Mouse (Mus musculus) Muller cell, postnatal 12 days (primary cell): ENCODE results near the gene Psenen.

ENCODE experiments used
- DNase-seq: peaks from one replicate; pipeline ENCODE4 v3.0.0-alpha.2; 2015; ENCODE audit errors: inconsistent ontology term

Gene Psenen

DNA sequence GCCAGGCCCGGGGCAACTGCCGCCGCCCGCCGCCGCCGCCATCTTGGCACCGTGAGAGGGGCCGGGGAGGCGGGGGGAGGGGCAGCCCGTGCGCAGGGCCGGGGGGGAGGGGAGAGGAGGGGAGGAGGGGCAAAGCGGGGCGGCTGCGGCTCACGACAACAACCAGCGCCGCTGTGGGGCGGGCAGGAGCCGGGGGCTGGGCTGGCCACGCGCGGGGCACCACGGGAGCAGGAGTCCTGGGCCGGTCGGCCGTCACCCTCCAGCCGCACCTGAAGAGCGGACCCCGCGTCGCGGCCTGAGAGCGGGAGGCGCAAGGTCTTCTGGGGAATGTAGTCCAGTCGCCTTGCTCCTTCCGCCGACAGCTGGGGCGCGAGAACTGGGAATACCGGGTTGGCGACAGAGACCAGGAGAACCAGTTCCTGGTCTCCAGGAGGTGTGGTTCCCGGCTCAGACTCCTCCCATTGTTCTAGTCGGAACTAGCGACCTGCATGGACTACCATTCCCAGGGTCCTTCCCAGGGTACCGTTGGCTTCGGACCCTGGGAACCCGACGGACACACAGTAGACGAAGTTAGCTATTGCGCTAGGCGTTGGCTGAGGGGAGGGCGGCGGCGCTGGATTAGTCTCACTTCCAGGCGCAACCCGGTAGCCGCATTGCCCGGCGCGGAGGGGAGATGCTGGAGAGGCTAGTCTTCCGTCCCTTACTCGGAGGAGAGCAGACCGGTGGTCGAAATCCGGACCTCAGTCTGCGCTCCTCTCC, 25.4 kb upstream of the Psenen start, which contains the start of gene Kmt2b:
TSS of gene Kmt2b (minus strand) at position 51 of the 759 bp plus-strand sequence.
- peak; percentile 99 for DNase-seq

DNA sequence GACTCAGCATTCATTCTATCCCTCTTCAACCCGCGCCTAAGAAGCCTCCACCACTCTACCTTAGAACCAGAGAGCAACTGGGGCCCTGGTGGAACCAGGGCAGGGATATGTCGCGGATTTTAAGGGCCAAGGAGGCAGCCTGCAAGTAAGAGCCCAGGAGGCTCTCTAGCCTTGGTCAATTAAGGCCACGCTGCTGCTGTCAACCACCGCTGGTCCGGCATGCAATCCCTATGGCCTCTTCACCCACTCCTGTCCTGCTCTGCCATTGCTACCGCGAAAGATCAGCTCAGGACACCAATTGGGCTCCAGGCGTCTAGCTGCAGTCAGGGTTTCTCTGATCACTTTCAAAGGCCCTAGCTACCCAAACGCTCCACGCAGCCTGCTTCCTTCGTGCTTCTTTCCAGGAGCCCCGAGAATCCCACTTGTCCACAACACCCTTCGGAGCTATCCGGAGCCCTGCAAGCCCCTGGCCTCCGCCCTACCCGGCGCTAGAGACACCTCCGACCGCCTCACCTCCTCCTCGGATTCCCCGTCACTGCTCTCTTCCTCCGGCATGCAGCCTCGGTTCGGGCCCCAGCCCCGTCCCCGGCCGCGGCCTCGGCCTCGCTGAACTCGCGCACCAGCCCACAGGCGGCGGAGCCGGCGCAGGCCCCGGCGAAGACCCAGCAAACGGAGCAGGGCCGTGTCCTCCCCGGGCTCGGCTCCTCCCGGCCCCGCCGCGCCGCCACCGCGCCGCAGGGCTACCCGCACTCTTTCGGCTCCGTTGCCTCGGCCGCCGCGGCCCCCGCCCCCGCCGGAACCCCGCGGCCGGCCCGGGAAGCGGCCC, 24.6 kb upstream of the Psenen start:
- peak; percentile 61 for DNase-seq

DNA sequence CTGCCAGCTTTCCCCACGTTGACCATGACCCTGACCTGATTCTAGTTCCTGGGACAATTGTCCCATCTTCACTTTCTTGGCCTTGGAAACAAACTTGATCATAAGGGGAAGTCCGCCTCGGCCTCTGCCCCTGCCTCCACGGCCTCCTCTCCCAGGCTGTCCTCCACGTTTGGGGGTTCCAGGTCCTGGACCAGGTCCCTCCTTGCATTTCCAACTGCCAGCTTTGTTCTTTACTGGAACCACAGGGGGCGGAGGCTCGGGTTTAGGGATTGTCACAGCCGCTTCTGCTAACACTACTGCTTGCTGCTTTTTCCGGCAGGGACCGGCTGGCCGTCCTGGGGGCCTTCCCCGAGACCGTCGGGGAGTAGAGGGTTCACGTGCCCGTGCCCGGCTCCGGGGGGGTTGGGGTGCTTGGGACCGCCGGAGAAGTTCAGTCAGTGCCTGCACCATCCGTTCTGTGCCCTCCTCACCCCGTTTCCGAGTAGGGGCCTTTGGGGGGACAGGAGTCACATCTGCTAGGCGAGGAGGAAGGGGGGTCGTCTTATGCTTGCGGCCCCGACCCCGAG, 23.1 kb upstream of the Psenen start:
- DNase-seq: no peak

DNA sequence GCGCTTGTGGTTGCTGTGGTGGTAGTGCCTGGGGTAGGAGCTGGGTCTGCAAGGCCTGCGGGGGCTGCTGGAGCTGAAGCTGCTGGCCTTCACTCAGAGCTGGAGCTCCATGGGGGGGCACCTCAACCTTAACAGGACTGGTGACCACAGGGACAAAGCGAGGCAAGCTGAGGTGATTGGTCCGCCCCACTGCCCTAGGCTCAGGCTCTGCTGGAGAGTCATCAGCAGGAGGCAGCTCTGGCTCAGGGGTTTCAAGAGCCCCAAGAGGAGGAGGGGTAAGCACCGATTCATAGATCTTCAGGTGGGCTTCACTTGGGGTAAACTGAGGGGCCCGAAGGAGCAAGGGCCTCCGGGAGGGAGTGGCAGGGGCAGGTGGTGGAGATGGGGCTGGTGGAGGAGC, 21.7 kb upstream of the Psenen start:
- DNase-seq: no peak

DNA sequence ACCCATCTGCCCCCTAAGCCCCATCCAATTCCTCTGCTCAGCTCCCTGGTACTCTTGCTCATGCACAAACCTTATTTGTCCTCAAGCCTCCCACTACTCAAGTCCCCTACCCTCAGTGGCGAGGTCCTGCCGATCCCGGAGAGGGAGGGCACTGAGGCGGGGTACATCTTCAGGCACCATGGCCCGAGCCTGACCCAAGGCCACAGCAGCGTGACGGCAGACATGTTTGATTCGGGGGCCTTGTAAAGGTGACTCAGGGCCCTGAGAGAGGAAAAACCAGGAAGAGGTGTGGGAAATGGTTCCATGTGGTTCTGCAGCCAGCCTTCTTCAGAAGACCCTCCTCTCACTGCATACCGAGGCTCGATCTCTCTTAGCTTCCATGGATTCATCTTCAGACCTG, 20.9 kb upstream of the Psenen start:
- no peak for DNase-seq

DNA sequence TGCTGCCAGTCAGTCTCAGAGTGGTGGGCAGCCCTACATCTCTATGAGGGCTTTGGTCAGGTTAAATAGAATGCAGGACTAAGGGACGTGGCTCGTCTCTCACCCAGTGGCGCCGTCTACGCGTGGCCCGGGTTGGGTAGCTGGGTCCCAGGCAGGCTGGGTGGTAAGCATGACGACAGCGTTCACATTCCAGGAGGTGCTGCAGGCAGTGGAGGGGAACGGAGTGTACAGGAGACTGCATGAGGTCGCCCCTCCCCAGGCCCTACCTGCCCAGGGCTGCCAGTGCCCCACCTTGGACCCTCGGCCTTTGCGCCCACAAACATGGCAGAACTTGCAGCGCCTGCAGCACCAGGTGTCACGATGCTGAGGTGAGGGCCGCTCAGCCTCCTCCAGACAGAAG, 18.1 kb upstream of the Psenen start:
- DNase-seq: no peak

DNA sequence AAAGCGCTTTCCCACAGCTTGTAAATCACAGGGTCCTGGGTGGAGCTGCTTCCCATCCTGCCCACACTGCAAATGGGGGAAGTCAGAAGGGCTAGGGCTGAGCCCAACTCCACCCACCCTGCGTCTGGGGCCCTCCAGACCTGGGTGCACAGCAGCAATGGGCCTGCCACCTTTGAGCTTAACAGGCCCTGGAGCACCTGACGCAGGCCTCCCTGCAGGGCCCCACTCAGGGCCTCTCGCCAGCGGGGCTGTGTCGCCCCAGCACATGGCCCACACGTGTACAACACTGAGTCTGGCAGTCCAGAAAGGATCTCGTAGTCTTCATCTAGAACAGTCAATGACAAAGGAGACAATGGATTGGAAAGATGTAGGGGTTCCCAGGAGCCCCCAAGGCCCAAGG, 16.5 kb upstream of the Psenen start:
- DNase-seq: no peak

DNA sequence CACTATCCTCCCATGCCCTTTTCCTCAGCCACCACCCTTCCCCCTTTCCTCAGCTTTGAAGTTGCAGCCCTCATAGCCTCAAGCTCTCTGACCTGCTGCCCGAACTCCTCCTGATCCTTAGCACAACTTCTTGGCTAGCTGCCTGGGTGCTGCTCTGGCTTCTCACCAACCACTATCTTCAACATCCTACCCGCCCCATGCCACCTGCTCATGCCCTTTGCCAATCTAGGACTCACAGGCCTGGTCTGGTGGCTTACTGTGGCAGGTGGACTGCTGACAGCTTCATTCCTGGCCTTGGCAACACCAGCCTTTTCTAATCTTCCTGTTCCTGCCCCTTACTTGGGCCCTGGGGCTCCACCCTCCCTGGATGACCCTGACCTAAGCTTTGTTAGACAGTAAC, 9.5 kb upstream of the Psenen start:
- DNase-seq: no peak

DNA sequence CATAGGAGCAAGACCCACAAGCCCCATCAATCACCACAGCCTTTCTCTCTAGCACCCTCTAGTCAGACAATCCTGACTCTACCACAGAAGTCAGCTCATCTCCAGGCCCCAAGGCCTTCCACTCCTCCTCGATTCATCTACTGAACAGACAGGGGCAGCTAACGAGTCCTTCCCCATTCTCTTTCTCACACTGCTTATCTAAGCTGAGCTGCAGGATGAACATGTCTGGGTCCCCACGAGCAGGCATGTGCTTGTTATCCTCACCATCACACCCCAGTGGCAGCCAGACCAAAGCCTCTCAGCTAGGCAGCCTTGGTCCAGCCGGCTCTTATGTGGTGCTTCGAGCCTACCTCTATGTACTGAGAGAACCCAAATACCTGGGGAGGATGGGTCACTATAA, 9.0 kb upstream of the Psenen start:
- no peak for DNase-seq

DNA sequence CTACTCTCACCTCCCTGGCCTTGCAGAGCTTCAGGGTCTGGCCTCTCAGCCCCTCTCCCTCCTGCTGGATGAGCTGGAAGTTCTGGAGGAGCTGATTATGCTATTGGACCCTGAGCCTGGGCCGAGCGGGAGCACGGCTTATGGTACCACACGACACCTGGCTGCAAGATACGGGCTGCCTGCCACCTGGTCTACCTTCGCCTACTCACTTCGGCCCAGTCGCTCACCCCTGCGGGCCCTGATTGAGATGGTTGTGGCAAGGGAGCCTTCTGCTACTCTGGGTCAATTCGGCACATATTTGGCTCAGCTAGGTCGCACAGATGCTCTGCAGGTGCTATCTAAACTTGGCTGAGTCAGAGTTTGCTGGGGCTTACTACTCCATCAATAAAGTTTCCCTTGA, 4.1 kb upstream of the Psenen start:
- no peak for DNase-seq

DNA sequence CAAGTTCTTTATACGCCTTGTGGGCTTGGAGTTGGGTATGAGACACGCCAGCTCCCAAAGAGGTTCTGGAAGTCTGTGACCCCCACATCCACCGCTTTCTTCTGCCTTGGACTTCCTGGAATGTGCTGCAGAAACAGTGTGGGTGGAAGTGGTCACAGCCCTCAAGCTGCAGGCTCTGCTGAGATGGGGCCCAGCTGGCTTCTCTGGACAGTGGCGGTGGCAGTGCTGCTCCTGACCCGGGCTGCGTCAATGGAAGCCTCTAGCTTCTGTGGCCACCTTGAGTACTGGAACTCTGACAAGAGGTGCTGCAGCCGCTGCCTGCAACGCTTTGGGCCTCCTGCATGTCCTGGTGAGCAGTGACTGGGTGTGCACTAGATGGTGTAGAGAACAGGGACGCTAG, 2.6 kb upstream of the Psenen start:
- DNase-seq: no peak

DNA sequence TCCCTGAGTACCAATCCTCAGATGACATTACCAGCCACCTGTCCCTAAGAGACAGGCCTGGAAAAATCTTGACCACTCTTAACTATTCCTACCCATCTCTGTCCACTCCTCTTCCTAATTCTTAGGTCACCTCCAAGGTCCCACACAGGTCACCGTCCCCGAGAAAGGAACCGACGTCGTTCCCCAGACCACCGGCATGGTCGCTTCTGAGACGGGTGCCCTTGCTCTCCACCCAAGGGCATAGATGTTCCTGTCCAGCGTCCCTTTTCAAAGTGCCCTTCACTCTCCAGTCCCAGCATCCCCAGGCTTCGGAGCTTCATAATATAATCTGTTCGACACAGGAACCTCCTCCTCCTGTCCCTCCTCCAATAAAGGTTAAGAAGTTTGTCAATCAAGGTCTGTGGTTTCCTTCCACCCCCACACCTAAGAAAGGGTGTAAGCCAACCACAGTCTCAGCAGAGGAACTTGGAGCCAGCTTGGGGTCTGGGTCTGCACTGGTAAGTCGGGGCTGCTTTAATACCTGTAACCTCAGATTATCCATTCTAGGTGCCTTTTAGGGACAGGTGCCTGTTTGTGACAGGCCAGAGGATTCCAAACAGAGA, 1.6 kb upstream of the Psenen start, which contains the start of gene Igflr1:
TSS of gene Igflr1 (plus strand) at position 458 of the 602 bp plus-strand sequence.
- DNase-seq: no peak

DNA sequence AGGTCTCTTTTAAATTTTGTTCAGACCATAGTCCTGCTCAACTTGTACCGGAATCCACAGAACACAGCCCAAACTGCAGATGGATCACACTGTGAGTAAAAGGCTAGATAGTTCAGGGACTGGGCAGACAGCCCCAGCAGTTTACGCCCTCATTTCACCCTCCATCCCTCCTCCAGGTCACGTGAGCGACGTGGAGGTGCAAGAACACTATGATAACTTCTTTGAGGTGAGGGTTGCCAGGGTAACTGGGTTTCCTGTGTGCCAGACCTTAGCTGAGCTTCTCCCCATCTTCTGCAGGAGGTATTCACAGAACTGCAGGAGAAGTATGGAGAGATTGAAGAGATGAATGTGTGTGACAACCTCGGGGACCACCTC, 466 bp upstream of the Psenen start:
- DNase-seq: no peak

DNA sequence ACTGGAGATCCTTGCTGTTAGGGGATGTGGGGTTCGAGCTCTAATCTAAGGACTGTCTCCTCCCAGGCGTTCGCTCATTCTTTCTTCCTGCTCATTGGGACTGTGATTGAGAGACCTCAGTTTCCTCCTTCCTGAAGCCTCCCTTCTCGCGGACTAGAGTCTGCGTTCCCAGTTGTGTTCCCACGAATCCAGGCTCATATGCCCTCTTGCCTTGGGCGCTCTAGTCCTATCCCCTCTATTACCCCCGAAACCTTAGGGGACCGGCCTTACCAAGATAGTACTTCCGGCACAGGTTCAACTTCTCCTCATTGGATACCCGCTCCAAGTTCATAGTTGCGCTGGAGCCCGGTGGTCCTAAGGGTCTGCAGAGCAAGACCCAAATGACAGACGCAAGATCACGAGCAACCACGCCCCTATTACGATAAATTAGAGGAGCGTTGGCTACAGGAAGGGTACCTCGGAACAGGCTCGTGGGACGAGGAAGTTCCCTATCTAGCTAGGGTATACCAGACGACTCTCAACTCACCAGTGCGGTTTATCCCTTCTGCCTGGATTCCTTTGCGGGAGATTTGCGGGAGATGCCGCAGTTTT, 806 bp downstream of the Psenen start:
- no peak for DNase-seq

DNA sequence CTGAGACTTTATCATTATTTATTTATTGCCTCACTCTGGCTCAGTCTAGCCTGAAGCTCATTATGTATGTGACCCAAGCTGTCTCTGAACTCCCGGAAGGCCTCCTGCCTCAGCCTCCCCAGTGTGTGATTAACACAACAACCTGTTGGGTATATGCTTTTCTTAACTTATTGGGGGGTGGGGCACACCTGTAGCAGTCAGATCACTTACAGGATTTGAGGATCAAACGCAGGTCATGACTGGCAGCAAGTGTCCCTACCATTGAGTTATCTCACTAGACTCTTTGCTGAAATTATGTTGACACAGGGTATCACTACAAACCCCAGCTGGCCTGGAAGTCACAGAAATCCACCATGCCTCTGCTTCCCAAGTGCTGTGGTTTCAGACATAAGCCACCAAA, 3.1 kb downstream of the Psenen start:
- DNase-seq: no peak

DNA sequence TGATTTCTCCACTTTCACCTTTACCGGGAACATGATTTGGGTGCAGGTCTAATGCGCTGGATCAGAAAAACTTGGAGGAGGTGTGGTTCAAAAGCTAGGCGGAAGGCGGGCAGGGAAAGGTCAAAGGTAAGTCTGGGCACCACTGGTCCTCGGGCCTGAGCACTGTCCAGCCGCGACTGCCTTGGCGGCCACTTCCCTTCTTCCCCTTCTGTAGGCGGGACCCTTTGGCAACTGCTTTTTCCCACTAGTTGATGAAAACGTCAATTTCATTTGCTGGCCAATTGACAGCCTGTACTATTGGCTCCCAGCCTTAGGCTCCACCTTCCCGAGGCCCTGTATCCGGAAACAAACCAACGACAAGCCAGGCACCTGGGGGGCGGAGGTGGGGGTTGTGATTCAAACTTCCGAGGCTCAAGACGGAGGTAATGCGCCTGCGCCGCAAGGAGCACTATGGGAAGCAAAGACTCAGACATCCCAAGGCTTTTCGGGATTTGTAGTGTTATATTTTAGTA, 3.9 kb downstream of the Psenen start, which contains the start of gene Lin37:
TSS of gene Lin37 (minus strand) at position 396 of the 512 bp plus-strand sequence.
- peak; percentile 99 for DNase-seq

DNA sequence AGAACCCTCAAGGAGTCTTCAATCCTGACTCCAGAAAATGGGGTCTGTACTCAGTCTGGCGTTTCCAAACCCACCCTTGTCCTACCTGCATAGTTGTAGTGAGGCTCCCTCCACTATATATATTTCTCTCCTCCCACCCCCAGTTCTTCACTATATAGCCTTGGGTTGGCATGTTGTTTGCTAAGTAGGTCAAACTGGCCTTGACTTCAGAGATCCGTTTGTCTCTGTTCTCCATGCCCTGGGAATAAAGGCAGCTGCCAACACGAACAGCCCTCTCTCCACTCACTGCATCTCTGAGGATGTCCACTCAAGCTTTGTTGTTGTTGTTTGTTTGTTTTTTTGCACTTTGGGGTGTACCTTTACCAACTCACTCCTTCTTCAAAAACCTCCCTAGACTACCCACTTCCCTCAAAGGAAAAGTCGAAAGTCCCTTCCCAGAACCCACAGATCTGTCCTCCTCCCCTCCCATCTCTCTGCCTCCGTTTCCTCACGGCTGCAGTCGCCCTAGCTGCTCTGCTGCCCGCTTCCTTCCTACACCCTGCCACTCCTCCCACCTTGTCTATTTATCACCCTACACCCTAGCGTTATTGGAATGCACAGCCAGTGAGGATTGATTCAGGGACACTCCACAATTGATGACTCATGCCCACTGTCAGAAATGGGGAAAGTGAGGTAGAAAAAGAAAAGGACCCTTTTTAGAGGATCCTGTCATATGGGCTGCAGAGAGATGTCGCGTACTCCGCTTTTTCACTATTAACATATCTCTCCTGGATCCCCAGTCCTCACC, 4.6 kb downstream of the Psenen start:
- DNase-seq: no peak

DNA sequence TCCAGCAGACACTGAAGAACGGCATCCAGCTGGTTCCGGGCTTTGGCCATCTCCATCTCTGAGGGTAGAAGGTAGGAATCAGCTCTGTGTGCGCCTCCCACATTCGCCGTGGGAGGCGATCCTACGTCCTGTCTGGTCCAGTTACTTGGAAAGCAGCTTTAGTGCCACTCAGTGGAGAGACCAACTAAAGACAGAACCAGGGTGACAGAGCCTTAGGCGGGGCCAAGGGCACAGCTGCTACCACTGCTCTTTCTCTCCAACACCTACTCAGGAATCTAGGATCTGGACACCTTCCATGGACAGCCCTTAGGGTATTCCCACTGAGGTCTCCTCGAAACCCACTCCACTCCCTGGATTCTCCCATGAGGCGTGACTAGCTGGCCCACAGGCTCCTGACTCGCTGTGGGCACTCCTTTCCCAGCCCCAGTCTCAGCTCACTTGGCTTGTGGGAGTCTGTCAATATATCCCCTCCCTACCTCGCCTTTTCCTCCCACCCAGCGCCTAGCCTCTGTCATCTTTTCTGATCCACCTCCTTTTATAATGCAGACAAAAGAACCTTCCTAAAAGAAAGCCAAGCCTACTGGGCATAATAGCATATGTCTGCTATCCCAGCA, 5.4 kb downstream of the Psenen start:
- no peak for DNase-seq

DNA sequence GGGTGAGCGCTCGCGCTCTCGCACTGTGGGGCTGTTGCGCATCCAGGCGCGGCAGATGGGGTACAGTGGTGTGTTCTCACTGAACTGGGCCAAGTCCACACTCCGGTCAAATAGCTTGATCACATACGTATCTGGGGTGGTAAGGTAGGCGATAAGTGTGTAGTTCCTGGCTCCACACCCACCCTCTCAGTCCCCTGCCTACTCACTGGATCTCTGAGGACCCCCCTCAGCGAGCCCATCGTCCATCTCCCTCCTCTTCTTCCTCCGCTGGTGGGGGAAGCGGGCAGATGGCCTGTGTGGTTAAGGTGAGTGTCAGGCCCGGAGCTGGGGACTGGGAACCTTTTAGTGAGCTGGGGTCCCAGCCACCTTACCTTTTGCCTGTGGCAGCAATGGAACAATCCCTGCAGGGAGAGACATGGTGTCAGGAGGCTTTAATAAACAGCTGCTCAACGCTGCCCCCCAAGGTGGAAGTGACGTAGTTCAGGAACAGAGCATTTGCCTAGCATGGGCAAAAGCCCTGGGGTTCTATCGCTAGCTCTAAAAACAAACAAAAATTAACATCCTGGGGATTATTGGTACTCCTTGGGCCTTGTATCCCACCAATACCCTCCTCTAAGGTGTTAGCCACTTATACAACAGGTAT, 6.4 kb downstream of the Psenen start:
- no peak for DNase-seq
